ENCODE assay signal across 8 mouse cellular contexts in genomic region chr6:17875606-17876005, GRCm38 (mm10).
DNase-seq lines count a peak whose midpoint lies in the region; ATAC-seq and TF ChIP-seq lines count a peak whose summit lies in the region.
"Had no signal": no experiment of that assay in that cellular context is flagged by ENCODE, and none has a peak within 500 bp of the region (broad histone marks: within the 10 kb centered on the region; RNA-seq: fewer than 3 reads in every experiment).

No protein-coding gene starts in this region.

- H3K36me3 ChIP-seq in hindbrain, embryonic 12.5 days, result peaks cover 13% of the 10 kb centered on the region; the same call in 1 of the 2 replicates
- H3K36me3 ChIP-seq in hindbrain, embryonic 11.5 days (ENCODE audit: control insufficient read depth, insufficient read depth, low read length), result no peaks in the 10 kb centered on the region; the same call in 1 of the 2 replicates
- no peaks in the 10 kb centered on the region for H3K36me3 ChIP-seq in embryonic facial prominence, embryonic 14.5 days (ENCODE audit: control insufficient read depth, insufficient read depth, low read length)
- no peaks in the 10 kb centered on the region for H3K36me3 ChIP-seq in limb, embryonic 14.5 days (ENCODE audit: control insufficient read depth, insufficient read depth, low read length)
- no peaks in the 10 kb centered on the region for H3K36me3 ChIP-seq in liver, postnatal 0 days (replicated peaks; ENCODE audit: insufficient read depth, low read length)
- H3K36me3 ChIP-seq: kidney, embryonic 15.5 days had no signal

- no peaks in the 10 kb centered on the region for H3K4me1 ChIP-seq in hindbrain, embryonic 12.5 days
- no peaks in the 10 kb centered on the region for H3K4me1 ChIP-seq in hindbrain, embryonic 11.5 days (replicated peaks; ENCODE audit: control insufficient read depth, insufficient read depth, low read length)
- 0 out of 2 replicates have a peak, but pooled peaks cover 10% of the 10 kb centered on the region for H3K4me1 ChIP-seq in embryonic facial prominence, embryonic 14.5 days (ENCODE audit: control insufficient read depth, insufficient read depth, low read length)
- peaks cover 28% of the 10 kb centered on the region for H3K4me1 ChIP-seq in limb, embryonic 14.5 days (ENCODE audit: control insufficient read depth, insufficient read depth, low read length)
- H3K4me1 ChIP-seq in liver, postnatal 0 days (ENCODE audit: insufficient read depth), result no peaks in the 10 kb centered on the region
- H3K4me1 ChIP-seq: kidney, embryonic 15.5 days had no signal

- H3K9ac ChIP-seq in hindbrain, embryonic 12.5 days, result no peak overlapping the region
- no peak overlapping the region for H3K9ac ChIP-seq in hindbrain, embryonic 11.5 days (ENCODE audit: low read depth, low read length)
- 0 out of 2 replicates have a peak overlapping the region, but pooled peaks have one; percentile 8 for H3K9ac ChIP-seq in embryonic facial prominence, embryonic 14.5 days (ENCODE audit: low read depth, low read length)
- no peak overlapping the region for H3K9ac ChIP-seq in limb, embryonic 14.5 days (ENCODE audit: low read depth, low read length, severe bottlenecking)
- no peak overlapping the region for H3K9ac ChIP-seq in liver, postnatal 0 days (replicated peaks)
- H3K9ac ChIP-seq: kidney, embryonic 15.5 days had no signal

- no peak for TF ChIP-seq POLR2A in limb, embryonic 14.5 days (IDR thresholded peaks at IDR 0.05; ENCODE audit: borderline replicate concordance, extremely low read depth, insufficient read depth, insufficient read length)

- no peak for DNase-seq in hindbrain, embryonic 11.5 days (ENCODE audit: low spot score)
- peak; percentile 68 for DNase-seq in 3T3-L1 (ENCODE audit: low read depth, low spot score)
- no peak for DNase-seq in embryonic facial prominence, embryonic 14.5 days (ENCODE audit: low spot score)
- no peak for DNase-seq in limb, embryonic 14.5 days (ENCODE audit: low spot score)
- DNase-seq in liver, postnatal 0 days, result no peak
- DNase-seq in yolk sac, embryonic 10.5 days (ENCODE audit: low spot score), result no peak

- H3K27ac ChIP-seq in hindbrain, embryonic 12.5 days, result peak overlapping the region; percentile 30; the same call in 1 of the 2 replicates
- no peak overlapping the region for H3K27ac ChIP-seq in hindbrain, embryonic 11.5 days (ENCODE audit: low read depth, low read length)
- 0 out of 2 replicates have a peak overlapping the region, but pooled peaks have one; percentile 33 for H3K27ac ChIP-seq in embryonic facial prominence, embryonic 14.5 days (replicated peaks; ENCODE audit: low read depth, low read length)
- H3K27ac ChIP-seq in limb, embryonic 14.5 days (replicated peaks; ENCODE audit: low read depth, low read length), result peak overlapping the region; percentile 69
- no peak overlapping the region for H3K27ac ChIP-seq in liver, postnatal 0 days (ENCODE audit: low read depth)
- H3K27ac ChIP-seq: kidney, embryonic 15.5 days had no signal

- no peak overlapping the region for H3K4me3 ChIP-seq in hindbrain, embryonic 12.5 days
- no peak overlapping the region for H3K4me3 ChIP-seq in hindbrain, embryonic 11.5 days (ENCODE audit: low read depth, low read length)
- H3K4me3 ChIP-seq in embryonic facial prominence, embryonic 14.5 days (ENCODE audit: low read depth, low read length), result no peak overlapping the region
- no peak overlapping the region for H3K4me3 ChIP-seq in limb, embryonic 14.5 days (replicated peaks; ENCODE audit: low read length)
- no peak overlapping the region for H3K4me3 ChIP-seq in liver, postnatal 0 days (ENCODE audit: low read depth, low read length)
- H3K4me3 ChIP-seq: kidney, embryonic 15.5 days had no signal

- H3K27me3 ChIP-seq in hindbrain, embryonic 12.5 days, result no peaks in the 10 kb centered on the region
- H3K27me3 ChIP-seq in hindbrain, embryonic 11.5 days (ENCODE audit: control insufficient read depth, insufficient read depth, low read length), result no peaks in the 10 kb centered on the region
- H3K27me3 ChIP-seq in embryonic facial prominence, embryonic 14.5 days (replicated peaks; ENCODE audit: control insufficient read depth, insufficient read depth, low read length), result no peaks in the 10 kb centered on the region
- H3K27me3 ChIP-seq in limb, embryonic 14.5 days (ENCODE audit: control insufficient read depth, insufficient read depth, low read length), result no peaks in the 10 kb centered on the region
- H3K27me3 ChIP-seq in liver, postnatal 0 days (ENCODE audit: insufficient read depth, low read length), result no peaks in the 10 kb centered on the region
- H3K27me3 ChIP-seq: kidney, embryonic 15.5 days had no signal

- no peaks in the 10 kb centered on the region for H3K9me3 ChIP-seq in hindbrain, embryonic 12.5 days (replicated peaks)
- H3K9me3 ChIP-seq in hindbrain, embryonic 11.5 days (ENCODE audit: control insufficient read depth, low read length), result no peaks in the 10 kb centered on the region
- H3K9me3 ChIP-seq in embryonic facial prominence, embryonic 14.5 days (ENCODE audit: control insufficient read depth, low read length), result no peaks in the 10 kb centered on the region
- H3K9me3 ChIP-seq in limb, embryonic 14.5 days (ENCODE audit: control insufficient read depth, low read length), result no peaks in the 10 kb centered on the region
- H3K9me3 ChIP-seq in liver, postnatal 0 days (ENCODE audit: low read length), result no peaks in the 10 kb centered on the region
- H3K9me3 ChIP-seq: kidney, embryonic 15.5 days had no signal

- H3K4me2 ChIP-seq in hindbrain, embryonic 12.5 days (replicated peaks), result no peak overlapping the region
- H3K4me2 ChIP-seq in hindbrain, embryonic 11.5 days (replicated peaks; ENCODE audit: low read depth, low read length), result no peak overlapping the region
- H3K4me2 ChIP-seq in embryonic facial prominence, embryonic 14.5 days (ENCODE audit: low read depth, low read length), result no peak overlapping the region
- no peak overlapping the region for H3K4me2 ChIP-seq in limb, embryonic 14.5 days (replicated peaks; ENCODE audit: low read depth, low read length, severe bottlenecking)
- no peak overlapping the region for H3K4me2 ChIP-seq in liver, postnatal 0 days (ENCODE audit: low read depth, low read length)
- H3K4me2 ChIP-seq: kidney, embryonic 15.5 days had no signal

- no peak for TF ChIP-seq EP300 in liver, postnatal 0 days (IDR thresholded peaks at IDR 0.05; ENCODE audit: low read depth)

- WGBS in hindbrain, embryonic 12.5 days, result 69% methylated on average over 7 of the region's 7 CpGs
- 72% methylated on average over 7 of the region's 7 CpGs for WGBS in hindbrain, embryonic 11.5 days
- WGBS in embryonic facial prominence, embryonic 14.5 days, result 50% methylated on average over 7 of the region's 7 CpGs
- WGBS in limb, embryonic 14.5 days, result 37% methylated on average over 7 of the region's 7 CpGs
- WGBS in liver, postnatal 0 days (ENCODE audit: insufficient replicate concordance), result 67% methylated on average over 7 of the region's 7 CpGs

- TF ChIP-seq CTCF in liver, postnatal 0 days (IDR thresholded peaks at IDR 0.05; ENCODE audit: low read depth), result no peak

- no peak for ATAC-seq in hindbrain, embryonic 12.5 days (ENCODE audit: low FRiP score)
- no peak for ATAC-seq in hindbrain, embryonic 11.5 days (ENCODE audit: low FRiP score)
- no peak for ATAC-seq in embryonic facial prominence, embryonic 14.5 days (ENCODE audit: low read depth)
- peak; percentile 35; the same call in 1 of the 2 replicates for ATAC-seq in limb, embryonic 14.5 days (ENCODE audit: low FRiP score, low read depth)
- no peak for ATAC-seq in liver, postnatal 0 days

Comparison
In these comparisons a context has a peak if more than half of its experiments do, and no peak if none do; other contexts are left out.
1. H3K27ac ChIP-seq: peak in hindbrain, embryonic 12.5 days (single experiment), embryonic facial prominence, embryonic 14.5 days (single experiment) and limb, embryonic 14.5 days (single experiment); none in hindbrain, embryonic 11.5 days (single experiment) and liver, postnatal 0 days (single experiment).